Mouse (Mus musculus) layer of hippocampus, adult 9-10 months (tissue): ENCODE measurements around the gene Ephb6.
A peak's percentile ranks its signal among the peaks of the same experiment; 100 is the strongest.
"Not testable (repeated sequence)": the region's sequence is repeated elsewhere in the genome, so short reads cannot be mapped to it uniquely, and the experiment has no call there.

Source experiments
- DNase-seq: peaks from one replicate; pipeline ENCODE4 v3.0.0; 2022; ENCODE audit warnings: low spot score

The Ephb6 gene

GRCm38 (mm10) chr6:41605061-41605793 lies at the start of gene Ephb6:
Gene Ephb6 (plus strand): TSS chr6:41605482.
- DNase-seq = no peak

GRCm38 (mm10) chr6:41556389-41556788 lies 48.9 kb upstream of the Ephb6 start:
- DNase-seq = peak; percentile 17

GRCm38 (mm10) chr6:41557468-41557867 lies 47.8 kb upstream of the Ephb6 start:
- DNase-seq = no peak

GRCm38 (mm10) chr6:41558271-41558670 lies 47.0 kb upstream of the Ephb6 start:
- no peak for DNase-seq

GRCm38 (mm10) chr6:41559331-41559730 lies 46.0 kb upstream of the Ephb6 start:
- no peak for DNase-seq

GRCm38 (mm10) chr6:41560273-41560672 lies 45.0 kb upstream of the Ephb6 start:
- peak; percentile 35 for DNase-seq

- DNase-seq = no peak
These were observed 42.7 kb upstream of the Ephb6 start for GRCm38 (mm10) chr6:41562598-41562997.

- not testable (repeated sequence) for DNase-seq
These were observed 42.0 kb upstream of the Ephb6 start for GRCm38 (mm10) chr6:41563104-41563951.

GRCm38 (mm10) chr6:41565261-41565660 lies 40.0 kb upstream of the Ephb6 start:
- no peak for DNase-seq

GRCm38 (mm10) chr6:41566965-41567364 lies 38.3 kb upstream of the Ephb6 start:
- DNase-seq = no peak

- DNase-seq = no peak
These were observed 36.2 kb upstream of the Ephb6 start for GRCm38 (mm10) chr6:41569078-41569477.

GRCm38 (mm10) chr6:41576526-41577097 lies 28.7 kb upstream of the Ephb6 start:
- DNase-seq = no peak

GRCm38 (mm10) chr6:41577297-41577696 lies 28.0 kb upstream of the Ephb6 start:
- DNase-seq = no peak

- DNase-seq = no peak
These were observed 24.0 kb upstream of the Ephb6 start for GRCm38 (mm10) chr6:41581295-41581694.

GRCm38 (mm10) chr6:41582189-41582588 lies 23.1 kb upstream of the Ephb6 start:
- DNase-seq = no peak

- DNase-seq = peak; percentile 13
These were observed 756 bp upstream of the Ephb6 start for GRCm38 (mm10) chr6:41604401-41605050.

- DNase-seq = no peak
These were observed 467 bp downstream of the Ephb6 start for GRCm38 (mm10) chr6:41605794-41606104.

- peak; percentile 35 for DNase-seq
These were observed 932 bp downstream of the Ephb6 start for GRCm38 (mm10) chr6:41606214-41606613.

GRCm38 (mm10) chr6:41607637-41608036 lies 2.4 kb downstream of the Ephb6 start:
- DNase-seq = no peak

GRCm38 (mm10) chr6:41620173-41620798 lies 15.0 kb downstream of the Ephb6 start:
- DNase-seq = no peak

- DNase-seq = no peak
These were observed 16.1 kb downstream of the Ephb6 start for GRCm38 (mm10) chr6:41621241-41621990.
